ENCODE assay signal across 9 mouse cellular contexts in the genomic region with DNA sequence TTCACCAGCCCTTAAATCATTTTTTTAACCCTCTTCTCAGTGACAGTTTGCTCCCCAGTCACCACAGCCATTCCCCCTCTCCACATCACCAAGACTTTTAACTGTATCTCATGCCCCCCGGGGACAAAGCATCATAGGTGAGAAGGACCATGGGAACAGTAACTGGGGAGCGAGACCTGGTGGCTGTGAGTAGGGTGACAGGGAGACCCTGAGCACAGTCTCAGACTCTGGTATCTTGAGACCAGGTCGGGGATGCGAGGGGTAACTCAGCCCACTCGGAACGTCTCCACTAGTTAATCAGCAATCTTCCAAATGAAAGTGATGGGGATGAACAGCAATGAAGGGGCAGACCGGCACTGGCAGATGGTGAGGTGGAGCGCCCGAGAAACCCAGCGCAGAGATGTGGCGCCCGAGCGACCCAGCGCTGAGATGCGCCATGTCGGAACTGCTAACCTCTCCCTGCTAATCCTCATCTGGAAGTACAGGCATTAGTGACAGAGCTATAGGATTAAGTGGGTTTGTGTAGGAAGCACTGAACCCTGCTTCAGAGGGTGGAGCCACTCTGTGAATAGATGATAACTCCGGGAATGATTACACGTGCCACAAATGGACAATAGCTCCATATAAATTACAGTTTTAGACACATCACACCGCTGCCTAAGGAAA. TPM values are rescaled to one million over a fixed set of nuclear protein-coding genes. Genes with fewer than 3 reads are reported as not detected.
A peak's percentile ranks its signal among the peaks of the same experiment; 100 is the strongest.
DNase-seq lines count a peak whose midpoint lies in the region; ATAC-seq and TF ChIP-seq lines count a peak whose summit lies in the region.
"Had no signal": no experiment of that assay in that cellular context is flagged by ENCODE, and none has a peak within 500 bp of the region (broad histone marks: within the 10 kb centered on the region; RNA-seq: fewer than 3 reads in every experiment).

No protein-coding gene starts in this region.

- no peaks in the 10 kb centered on the region for H3K27me3 ChIP-seq in intestine, embryonic 15.5 days (replicated peaks)
- H3K27me3 ChIP-seq in intestine, postnatal 0 days (replicated peaks; ENCODE audit: control insufficient read depth, insufficient read depth, low read length), result no peaks in the 10 kb centered on the region
- no peaks in the 10 kb centered on the region for H3K27me3 ChIP-seq in forebrain, embryonic 13.5 days
- H3K27me3 ChIP-seq in liver, embryonic 14.5 days (ENCODE audit: control insufficient read depth, insufficient read depth, low read length), result no peaks in the 10 kb centered on the region
- H3K27me3 ChIP-seq in neural tube, embryonic 13.5 days, result no peaks in the 10 kb centered on the region

- WGBS in intestine, embryonic 15.5 days, result 73% methylated on average over 19 of the region's 19 CpGs
- WGBS in intestine, postnatal 0 days, result 70% methylated on average over 19 of the region's 19 CpGs
- 66% methylated on average over 19 of the region's 19 CpGs for WGBS in forebrain, embryonic 13.5 days
- WGBS in liver, embryonic 14.5 days (ENCODE audit: insufficient replicate concordance), result 57% methylated on average over 19 of the region's 19 CpGs
- WGBS in neural tube, embryonic 13.5 days, result 70% methylated on average over 19 of the region's 19 CpGs

- TF ChIP-seq CTCF in intestine, postnatal 0 days (IDR thresholded peaks at IDR 0.05; ENCODE audit: low read depth), result no peak
- TF ChIP-seq CTCF in liver, embryonic 14.5 days (IDR thresholded peaks at IDR 0.05; ENCODE audit: low read depth), result no peak

- H3K36me3 ChIP-seq in intestine, embryonic 15.5 days, result no peaks in the 10 kb centered on the region
- no peaks in the 10 kb centered on the region for H3K36me3 ChIP-seq in intestine, postnatal 0 days (ENCODE audit: control insufficient read depth, insufficient read depth)
- H3K36me3 ChIP-seq in forebrain, embryonic 13.5 days (ENCODE audit: poor library complexity, severe bottlenecking), result no peaks in the 10 kb centered on the region
- H3K36me3 ChIP-seq in liver, embryonic 14.5 days (replicated peaks; ENCODE audit: control insufficient read depth, insufficient read depth, low read depth), result no peaks in the 10 kb centered on the region
- H3K36me3 ChIP-seq in neural tube, embryonic 13.5 days, result no peaks in the 10 kb centered on the region

- TF ChIP-seq EP300 in liver, embryonic 14.5 days (IDR thresholded peaks at IDR 0.05; ENCODE audit: low read depth), result no peak; the same call in 1 of the 2 replicates

- peak in 1 of 3 experiments; percentile 51 for DNase-seq in liver, embryonic 14.5 days (ENCODE audit: low read depth in 3 of 3, low spot score in 3 of 3)
- DNase-seq in ovary, postnatal 10 days (ENCODE audit: low spot score), result no peak
- no peak for DNase-seq in thymus, postnatal 36 days
- DNase-seq: adrenal gland, postnatal 36 days; kidney, adult 18-20 months had no signal

- no peaks in the 10 kb centered on the region for H3K9me3 ChIP-seq in intestine, embryonic 15.5 days
- no peaks in the 10 kb centered on the region for H3K9me3 ChIP-seq in intestine, postnatal 0 days (ENCODE audit: control insufficient read depth)
- no peaks in the 10 kb centered on the region for H3K9me3 ChIP-seq in forebrain, embryonic 13.5 days (replicated peaks)
- no peaks in the 10 kb centered on the region for H3K9me3 ChIP-seq in liver, embryonic 14.5 days (ENCODE audit: control insufficient read depth, low read length)
- H3K9me3 ChIP-seq in neural tube, embryonic 13.5 days, result no peaks in the 10 kb centered on the region

- peak; percentile 60; the same call in 1 of the 2 replicates for ATAC-seq in intestine, embryonic 15.5 days
- no peak for ATAC-seq in intestine, postnatal 0 days
- peak; percentile 58; the same call in 1 of the 2 replicates for ATAC-seq in forebrain, embryonic 13.5 days
- ATAC-seq in liver, embryonic 14.5 days (ENCODE audit: insufficient read depth), result peak; percentile 83
- no peak for ATAC-seq in neural tube, embryonic 13.5 days (ENCODE audit: low read depth)

- no peak overlapping the region for H3K4me3 ChIP-seq in intestine, embryonic 15.5 days (replicated peaks)
- no peak overlapping the region for H3K4me3 ChIP-seq in intestine, postnatal 0 days (ENCODE audit: low read depth, low read length)
- H3K4me3 ChIP-seq in forebrain, embryonic 13.5 days, result no peak overlapping the region
- peak overlapping the region in 1 of 2 experiments; percentile 30; a peak in 2 of 4 replicates for H3K4me3 ChIP-seq in liver, embryonic 14.5 days (ENCODE audit: insufficient read depth in 1 of 2, low read depth in 2 of 2, low read length in 2 of 2)
- no peak overlapping the region for H3K4me3 ChIP-seq in neural tube, embryonic 13.5 days

- no peak overlapping the region for H3K9ac ChIP-seq in intestine, embryonic 15.5 days
- no peak overlapping the region for H3K9ac ChIP-seq in intestine, postnatal 0 days (ENCODE audit: low read depth, low read length)
- no peak overlapping the region for H3K9ac ChIP-seq in forebrain, embryonic 13.5 days
- H3K9ac ChIP-seq in liver, embryonic 14.5 days (replicated peaks), result peak overlapping the region; percentile 43
- H3K9ac ChIP-seq in neural tube, embryonic 13.5 days, result no peak overlapping the region

- H3K4me2 ChIP-seq in intestine, embryonic 15.5 days (replicated peaks), result no peak overlapping the region
- H3K4me2 ChIP-seq in intestine, postnatal 0 days (replicated peaks; ENCODE audit: low read depth), result no peak overlapping the region
- peak overlapping the region; percentile 26 for H3K4me2 ChIP-seq in forebrain, embryonic 13.5 days
- peak overlapping the region; percentile 77 for H3K4me2 ChIP-seq in liver, embryonic 14.5 days (ENCODE audit: low read depth)
- H3K4me2 ChIP-seq in neural tube, embryonic 13.5 days, result peak overlapping the region; percentile 7; the same call in 1 of the 2 replicates

- H3K27ac ChIP-seq in intestine, embryonic 15.5 days, result no peak overlapping the region
- H3K27ac ChIP-seq in intestine, postnatal 0 days (ENCODE audit: low read depth, low read length), result no peak overlapping the region
- H3K27ac ChIP-seq in forebrain, embryonic 13.5 days, result no peak overlapping the region
- H3K27ac ChIP-seq in liver, embryonic 14.5 days, result peak overlapping the region; percentile 92
- H3K27ac ChIP-seq in neural tube, embryonic 13.5 days (replicated peaks), result no peak overlapping the region

- H3K4me1 ChIP-seq in intestine, embryonic 15.5 days (replicated peaks), result no peaks in the 10 kb centered on the region; the same call in 1 of the 2 replicates
- no peaks in the 10 kb centered on the region for H3K4me1 ChIP-seq in intestine, postnatal 0 days (replicated peaks; ENCODE audit: control insufficient read depth, insufficient read depth, low read length)
- 0 out of 2 replicates have a peak, but pooled peaks cover 7% of the 10 kb centered on the region for H3K4me1 ChIP-seq in forebrain, embryonic 13.5 days
- peaks cover 46 to 51% of the 10 kb centered on the region in 2 experiments for H3K4me1 ChIP-seq in liver, embryonic 14.5 days (replicated peaks; ENCODE audit: control insufficient read depth in 2 of 2, insufficient read depth in 2 of 2, low read length in 1 of 2)
- peaks cover 8% of the 10 kb centered on the region; the same call in 1 of the 2 replicates for H3K4me1 ChIP-seq in neural tube, embryonic 13.5 days (replicated peaks)

RNA-seq across cellular contexts. Expression of a gene that starts 11.7 kb away (rescaled TPM):
- polyA plus RNA-seq in intestine, embryonic 15.5 days (2015; fragmentation: Nextera tagmentation; extraction: Ambion mirVana), result 38.6 and 41.5 TPM in 2 replicates
- polyA plus RNA-seq in intestine, postnatal 0 days (2015; fragmentation: Nextera tagmentation; extraction: Ambion mirVana), result 31.1 TPM in 2 replicates
- 22.8 and 23.3 TPM in 2 replicates for polyA plus RNA-seq in forebrain, embryonic 13.5 days (2015; fragmentation: Nextera tagmentation; extraction: Ambion mirVana)
- 22.7 and 34.9 TPM in 2 replicates for polyA plus RNA-seq in liver, embryonic 14.5 days (2012; rRNA removed)
- 96.2 and 118 TPM in 2 replicates for polyA plus RNA-seq in liver, embryonic 14.5 days (2014; fragmentation: Nextera tagmentation; extraction: Ambion mirVana)
- 13.4 and 15.1 TPM in 2 replicates for polyA plus RNA-seq in neural tube, embryonic 13.5 days (2015; fragmentation: Nextera tagmentation; extraction: Ambion mirVana)

RNA-seq across cellular contexts. Expression of a gene that starts 56.8 kb away (rescaled TPM):
- 10.1 and 11.3 TPM in 2 replicates for polyA plus RNA-seq in intestine, embryonic 15.5 days (2015; fragmentation: Nextera tagmentation; extraction: Ambion mirVana)
- polyA plus RNA-seq in intestine, postnatal 0 days (2015; fragmentation: Nextera tagmentation; extraction: Ambion mirVana), result 8.1 and 8.3 TPM in 2 replicates
- polyA plus RNA-seq in forebrain, embryonic 13.5 days (2015; fragmentation: Nextera tagmentation; extraction: Ambion mirVana), result 3.1 and 3.5 TPM in 2 replicates
- 1.3 and 1.7 TPM in 2 replicates for polyA plus RNA-seq in liver, embryonic 14.5 days (2012; rRNA removed)
- 5.2 and 5.4 TPM in 2 replicates for polyA plus RNA-seq in liver, embryonic 14.5 days (2014; fragmentation: Nextera tagmentation; extraction: Ambion mirVana)
- 5.7 and 6.4 TPM in 2 replicates for polyA plus RNA-seq in neural tube, embryonic 13.5 days (2015; fragmentation: Nextera tagmentation; extraction: Ambion mirVana)

Comparison
In these comparisons a context has a peak if more than half of its experiments do, and no peak if none do; other contexts are left out.
1. ATAC-seq: peak in intestine, embryonic 15.5 days (single experiment), forebrain, embryonic 13.5 days (single experiment) and liver, embryonic 14.5 days (single experiment); none in intestine, postnatal 0 days (single experiment) and neural tube, embryonic 13.5 days (single experiment).
2. H3K4me2 ChIP-seq: peak in forebrain, embryonic 13.5 days (single experiment), liver, embryonic 14.5 days (single experiment) and neural tube, embryonic 13.5 days (single experiment); none in intestine, embryonic 15.5 days (single experiment) and intestine, postnatal 0 days (single experiment).